Mouse (Mus musculus) G1E (cell line): Measurements from ENCODE around the gene Cnga1. TPM values are rescaled to one million over a fixed set of nuclear protein-coding genes. Genes with fewer than 3 reads are reported as not detected.

ENCODE experiments used
- ATAC-seq: 2 replicates; pipeline ENCODE4 v1.8.0; 2016; ENCODE audit warnings: mild to moderate bottlenecking; ENCODE audit not compliant: insufficient number of reproducible peaks, poor library complexity, low FRiP score, severe bottlenecking; ENCODE audit errors: extremely low read depth
- DNase-seq: peaks from one replicate; pipeline ENCODE4 v3.0.0; 2012; ENCODE audit warnings: low spot score
- H3K27me3 ChIP-seq: 2 replicates; pipeline ENCODE4 v1.6.1; 2012; ENCODE audit warnings: mild to moderate bottlenecking, low read length, inconsistent platforms; ENCODE audit not compliant: insufficient read depth
- H3K36me3 ChIP-seq: replicated peaks from 2 replicates; pipeline ENCODE3; 2012; ENCODE audit warnings: mild to moderate bottlenecking, inconsistent platforms
- H3K4me1 ChIP-seq: 2 replicates; pipeline ENCODE4 v1.6.1; 2012; ENCODE audit warnings: low read depth, low read length, inconsistent platforms, mixed read lengths; ENCODE audit not compliant: insufficient read depth
- H3K4me3 ChIP-seq: 2 replicates; pipeline ENCODE4 v1.5.1; 2012; ENCODE audit warnings: low read depth, mild to moderate bottlenecking, inconsistent platforms, low read length, moderate library complexity, mixed read lengths
- H3K9me3 ChIP-seq: replicated peaks from 2 replicates; pipeline ENCODE4 v1.6.1; 2012; ENCODE audit warnings: inconsistent platforms
- CTCF ChIP-seq: IDR thresholded peaks from 2 replicates; pipeline ENCODE4 v1.5.1; 2012; ENCODE audit warnings: low read depth, low read length, inconsistent platforms, mixed read lengths
- GATA1 ChIP-seq: IDR thresholded peaks from 2 replicates; pipeline ENCODE4 v1.6.1; 2012; ENCODE audit warnings: borderline replicate concordance, low read length, inconsistent platforms, mixed read lengths
- GATA2 ChIP-seq: IDR thresholded peaks from 2 replicates; pipeline ENCODE4 v1.6.1; 2012; ENCODE audit warnings: low read depth, low read length, inconsistent platforms, borderline replicate concordance
- POLR2AphosphoS5 ChIP-seq: IDR thresholded peaks from 2 replicates; pipeline ENCODE4 v1.6.1; 2012; ENCODE audit warnings: low read depth, low read length, inconsistent platforms; ENCODE audit not compliant: insufficient replicate concordance
- TAL1 ChIP-seq: conservative IDR thresholded peaks from 2 replicates; pipeline ENCODE4 v1.6.1; 2012; ENCODE audit warnings: low read depth, low read length, inconsistent platforms, mixed read lengths
- polyA plus RNA-seq: library from polyadenylated mRNA; stranded (reverse); fragments of >175 nt; gene quantifications from 2 replicates; pipeline ENCODE4 v1.2.3, GENCODE M21; 2012
- total RNA-seq, 2 experiments: library from RNA; stranded (forward) in 1 of 2; stranded (reverse) in 1 of 2; fragments of 200-1000 nt in 1 of 2; fragments of >200 nt in 1 of 2; fragmentation: Nextera tagmentation in 1 of 2; gene quantifications; 2 replicates each; pipeline ENCODE4 v1.2.3; 2014 to 2017

Gene Cnga1
- total RNA-seq (2014; fragmentation: Nextera tagmentation) (4.9 TPM in 1 of 2 replicates, not detected in the other), total RNA-seq (2017) (0.06 and 0.27 TPM in 2 replicates), polyA plus RNA-seq (not detected in 2 replicates)

DNA sequence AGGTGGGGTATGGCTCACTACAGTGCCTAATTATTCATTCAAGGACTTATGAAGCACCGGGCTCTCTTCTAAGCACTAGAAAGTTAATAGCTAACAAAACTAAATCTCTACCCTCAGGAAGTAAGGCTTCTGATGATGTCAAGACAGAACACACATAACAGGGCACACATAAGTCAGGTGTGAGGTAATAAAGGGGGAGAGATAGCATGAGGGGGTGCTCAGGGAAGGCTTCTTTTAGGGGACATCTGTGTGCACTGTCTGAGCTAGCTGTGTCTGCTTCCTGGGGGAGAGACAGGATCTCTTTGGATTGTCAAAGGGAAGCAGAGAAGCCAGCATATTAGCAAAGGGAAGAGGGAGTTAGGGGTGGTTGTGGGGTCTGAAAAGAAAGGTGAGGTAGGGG is at the start of gene Cnga1:
TSS of gene Cnga1 (minus strand) at position 101 of the 400 bp plus-strand sequence.
- ATAC-seq, result no peak

DNA sequence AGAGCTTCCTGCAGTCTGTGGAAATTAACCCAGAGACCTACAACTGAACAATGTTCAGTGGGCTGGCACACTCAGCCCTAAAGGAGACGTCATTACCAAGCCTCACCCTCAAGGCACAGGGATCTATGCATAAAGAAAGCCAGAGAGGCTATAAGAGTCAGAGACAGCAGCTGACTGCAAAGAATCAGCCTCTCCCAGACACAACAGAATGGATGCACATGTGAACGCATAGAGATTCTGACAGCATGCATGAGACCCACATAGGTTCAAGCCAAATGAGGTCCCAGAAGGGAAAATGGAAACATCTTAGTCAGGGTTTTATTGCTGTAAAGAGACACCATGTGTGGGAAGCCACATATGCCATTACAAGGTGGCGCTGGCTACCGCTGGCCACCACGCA is 46.4 kb upstream of the Cnga1 start:
- ATAC-seq, result no peak
- no peak overlapping the region for H3K4me3 ChIP-seq
- no peaks in the 10 kb centered on the region for H3K4me1 ChIP-seq
- H3K27me3 ChIP-seq, result peaks cover 4% of the 10 kb centered on the region; the same call in 1 of the 2 replicates
- TF ChIP-seq GATA1 (no peak), POLR2AphosphoS5 (no peak), CTCF (no peak), GATA2 (no peak), TAL1 (no peak)
- H3K9me3 ChIP-seq, result no peaks in the 10 kb centered on the region
- H3K36me3 ChIP-seq, result no peaks in the 10 kb centered on the region
- no peak for DNase-seq

More for the DNA sequence above, at the start of gene Cnga1:
- peaks cover 17% of the 10 kb centered on the region for H3K27me3 ChIP-seq
- no peaks in the 10 kb centered on the region for H3K9me3 ChIP-seq
- peaks cover 13% of the 10 kb centered on the region for H3K4me1 ChIP-seq
- no peak for DNase-seq
- TF ChIP-seq POLR2AphosphoS5 (no peak), GATA2 (no peak), GATA1 (no peak), CTCF (no peak)
- no peaks in the 10 kb centered on the region for H3K36me3 ChIP-seq
- no peak within 1 kb of the TSS for H3K4me3 ChIP-seq

- Histone ChIP-seq H3K4me3 (no peak overlapping the region), H3K36me3 (no peaks in the 10 kb centered on the region), H3K4me1 (no peaks in the 10 kb centered on the region), H3K27me3 (no peaks in the 10 kb centered on the region; the same call in 1 of the 2 replicates), H3K9me3 (no peaks in the 10 kb centered on the region)
- DNase-seq (no peak), ATAC-seq (no peak)
- no peak for TF ChIP-seq GATA2
- no peak for TF ChIP-seq POLR2AphosphoS5
- no peak for TF ChIP-seq GATA1
- TF ChIP-seq CTCF, result no peak
- no peak for TF ChIP-seq TAL1
Observed at GRCm38 (mm10) chr5:72689556-72689955, 45.5 kb upstream of the Cnga1 start.

DNA sequence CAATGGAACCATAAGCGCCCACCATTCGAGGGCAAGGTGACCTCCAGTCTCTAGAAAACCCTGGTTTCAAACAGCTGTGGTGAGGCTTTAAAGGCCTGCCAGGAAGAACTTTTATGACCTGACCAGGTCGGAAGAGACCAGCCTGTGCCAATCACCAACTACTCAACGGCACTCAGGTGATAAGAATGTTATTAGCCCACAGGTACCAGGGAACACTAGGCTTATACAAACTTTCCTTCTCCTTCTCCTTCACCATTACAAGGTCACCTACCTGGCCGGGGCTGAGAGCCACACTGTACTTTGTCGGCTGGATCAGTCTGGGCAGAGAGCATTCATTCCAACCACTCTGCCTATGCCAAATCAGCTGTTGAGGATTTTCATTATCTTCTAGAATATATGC is 37.4 kb upstream of the Cnga1 start:
- Histone ChIP-seq H3K4me3 (no peak overlapping the region), H3K4me1 (no peaks in the 10 kb centered on the region), H3K9me3 (0 out of 2 replicates have a peak, but pooled peaks cover 2% of the 10 kb centered on the region), H3K27me3 (peaks cover 3% of the 10 kb centered on the region; the same call in 1 of the 2 replicates), H3K36me3 (no peaks in the 10 kb centered on the region)
- DNase-seq, result no peak
- TF ChIP-seq TAL1, result no peak
- no peak for ATAC-seq

- no peak for DNase-seq
- Histone ChIP-seq H3K27me3 (peaks cover 17% of the 10 kb centered on the region), H3K4me1 (no peaks in the 10 kb centered on the region), H3K36me3 (no peaks in the 10 kb centered on the region), H3K9me3 (no peaks in the 10 kb centered on the region), H3K4me3 (no peak overlapping the region)
- ATAC-seq, result no peak
- TF ChIP-seq GATA1, result no peak
- no peak for TF ChIP-seq POLR2AphosphoS5
- TF ChIP-seq GATA2, result no peak
- TF ChIP-seq CTCF, result no peak
- TF ChIP-seq TAL1, result no peak
Observed at GRCm38 (mm10) chr5:72674994-72675542, 31.0 kb upstream of the Cnga1 start.

DNA sequence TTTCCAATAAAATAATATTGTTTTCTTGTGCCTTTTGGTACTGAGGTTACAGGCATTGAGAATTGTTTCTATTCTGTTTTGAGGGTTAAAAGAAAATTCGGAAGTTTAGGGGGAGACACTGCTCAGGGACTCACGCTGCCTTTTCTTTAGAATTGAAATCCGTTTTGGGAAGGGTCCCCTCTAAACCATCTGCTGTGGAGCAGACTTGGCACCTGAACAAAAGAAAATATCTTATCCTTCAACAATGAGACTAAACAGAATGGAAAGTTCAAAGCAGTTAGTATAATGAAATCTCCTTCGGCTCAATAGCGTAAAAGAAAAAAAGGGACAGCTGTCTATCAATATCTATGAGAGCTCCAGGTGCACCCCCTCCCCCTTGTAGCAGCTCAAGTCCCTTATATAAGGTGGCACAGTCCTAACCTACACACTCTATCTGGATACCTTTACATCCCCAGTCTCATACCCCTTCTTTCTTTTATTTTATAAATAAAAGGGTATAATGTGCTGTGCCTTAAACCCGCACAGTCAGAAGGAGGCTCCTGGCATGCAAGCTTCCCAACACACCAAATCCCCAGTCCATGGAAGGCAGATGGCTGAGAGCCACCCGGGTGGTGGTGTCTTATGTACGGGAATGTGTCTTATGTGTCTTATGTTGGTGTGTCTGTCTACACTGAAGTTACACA is 27.1 kb upstream of the Cnga1 start:
- DNase-seq (no peak), ATAC-seq (no peak)
- no peak for TF ChIP-seq GATA1
- no peak for TF ChIP-seq GATA2
- no peak for TF ChIP-seq TAL1
- no peak for TF ChIP-seq POLR2AphosphoS5
- TF ChIP-seq CTCF, result no peak

More for the DNA sequence above, 27.1 kb upstream of the Cnga1 start:
- H3K4me1 ChIP-seq, result no peaks in the 10 kb centered on the region
- H3K27me3 ChIP-seq, result peaks cover 18% of the 10 kb centered on the region; the same call in 1 of the 2 replicates
- H3K4me3 ChIP-seq, result no peak overlapping the region
- no peaks in the 10 kb centered on the region for H3K9me3 ChIP-seq
- no peaks in the 10 kb centered on the region for H3K36me3 ChIP-seq
